Mouse (Mus musculus) cortical plate, adult 2 months (tissue): ENCODE results near the gene Ttll11.

Experiments
- CTCF ChIP-seq: fragments of 200-500 bp; IDR thresholded peaks from 2 replicates; pipeline ENCODE4 v1.5.1; 2011; ENCODE audit warnings: mild to moderate bottlenecking, control low read depth, low read length; ENCODE audit not compliant: insufficient read depth; ENCODE audit errors: extremely low read depth
- POLR2A ChIP-seq: fragments of 200-500 bp; IDR thresholded peaks from 2 replicates; pipeline ENCODE4 v1.6.1; 2011; ENCODE audit warnings: mild to moderate bottlenecking, low read length, control low read depth; ENCODE audit not compliant: insufficient read depth; ENCODE audit errors: extremely low read depth

DNA sequence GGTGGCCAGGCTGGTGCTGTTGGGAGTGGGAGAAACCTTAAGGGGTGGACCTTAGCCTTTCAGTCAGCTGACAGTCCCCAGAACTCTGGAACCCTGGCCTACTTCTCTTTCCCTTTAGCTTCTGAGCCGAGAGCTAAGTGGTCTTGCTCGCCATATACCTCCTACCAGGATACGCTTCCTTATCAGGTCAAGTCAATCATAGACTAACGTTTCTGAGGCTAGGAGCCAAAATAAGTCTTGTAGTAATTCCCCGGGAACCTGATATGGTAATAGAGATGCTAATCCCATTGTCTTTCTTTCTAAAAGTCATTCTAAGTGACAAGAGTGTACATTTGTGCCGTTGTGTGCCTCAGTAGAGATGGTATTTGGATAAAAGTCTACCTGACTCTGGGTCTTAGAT, 156.1 kb downstream of the Ttll11 start:
- TF ChIP-seq CTCF, result no peak
- no peak for TF ChIP-seq POLR2A
